Mouse (Mus musculus) natural killer cell, adult 2 months (primary cell): ENCODE results near the gene Esrra.
"Not testable (repeated sequence)": the region's sequence is repeated elsewhere in the genome, so short reads cannot be mapped to it uniquely, and the experiment has no call there.

Experiments used
- DNase-seq, 2 experiments: peaks; one replicate each; pipeline ENCODE4 v3.0.0; 2022; ENCODE audit warnings: low spot score in 2 of 2

The Esrra gene

GRCm38 (mm10) chr19:6920741-6921636 lies 624 bp downstream of the Esrra start:
- DNase-seq, result peak in 1 of 2 experiments; percentile 50

- no peak for DNase-seq
Observed at GRCm38 (mm10) chr19:6919876-6920740, 1.5 kb downstream of the Esrra start.

- DNase-seq, result no peak
Observed at GRCm38 (mm10) chr19:6919431-6919830, 2.2 kb downstream of the Esrra start.

GRCm38 (mm10) chr19:6918321-6918720 lies 3.3 kb downstream of the Esrra start:
- no peak for DNase-seq

- no peak for DNase-seq
Observed at GRCm38 (mm10) chr19:6916496-6916895, 5.1 kb downstream of the Esrra start.

GRCm38 (mm10) chr19:6915276-6915675 lies 6.3 kb downstream of the Esrra start:
- DNase-seq, result no peak

GRCm38 (mm10) chr19:6914540-6914939 lies 7.1 kb downstream of the Esrra start:
- DNase-seq, result no peak

- no peak for DNase-seq
Observed at GRCm38 (mm10) chr19:6913991-6914390, 7.6 kb downstream of the Esrra start.

- no peak for DNase-seq
Observed at GRCm38 (mm10) chr19:6913036-6913435, 8.6 kb downstream of the Esrra start.

- no peak for DNase-seq
Observed at GRCm38 (mm10) chr19:6912205-6912970, 9.2 kb downstream of the Esrra start.

- no peak for DNase-seq
Observed at GRCm38 (mm10) chr19:6911101-6912074, 10.2 kb downstream of the Esrra start.

- not testable (repeated sequence) for DNase-seq
Observed at GRCm38 (mm10) chr19:6910306-6910705, 11.3 kb downstream of the Esrra start.

- peak; percentile 88 to 90 for DNase-seq
Observed at GRCm38 (mm10) chr19:6909507-6910289, 11.9 kb downstream of the Esrra start, which contains the start of the genes Trmt112 and Prdx5. Gene Trmt112 (plus strand): TSS chr19:6909698. Gene Prdx5 (minus strand): TSS chr19:6910106.

- no peak for DNase-seq
Observed at GRCm38 (mm10) chr19:6909021-6909420, 12.6 kb downstream of the Esrra start.

GRCm38 (mm10) chr19:6907811-6908540 lies 13.6 kb downstream of the Esrra start:
- DNase-seq, result no peak

GRCm38 (mm10) chr19:6907094-6907493 lies 14.5 kb downstream of the Esrra start:
- no peak for DNase-seq

- no peak for DNase-seq
Observed at GRCm38 (mm10) chr19:6906199-6906598, 15.4 kb downstream of the Esrra start.

- DNase-seq, result no peak
Observed at GRCm38 (mm10) chr19:6905498-6906159, 16.0 kb downstream of the Esrra start.
